Mouse (Mus musculus) stomach, embryonic 16.5 days (tissue): ENCODE data around the gene Phox2a. TPM values are rescaled to one million over a fixed set of nuclear protein-coding genes. Genes with fewer than 3 reads are reported as not detected.

Experiments
- ATAC-seq: fragments of 200-750 bp; cut with Nextera tagmentation; 2 replicates; pipeline ENCODE4 v1.8.0; 2017; ENCODE audit warnings: moderate number of reproducible peaks, moderate TSS enrichment; ENCODE audit not compliant: insufficient read depth, low FRiP score
- H3K27ac ChIP-seq: fragments of 300-500 bp; sonication (generic); 2 replicates; pipeline ENCODE4 v1.5.1; 2014; ENCODE audit warnings: low read length
- H3K27me3 ChIP-seq: fragments of 300-500 bp; sonication (generic); 2 replicates; pipeline ENCODE4 v1.6.1; 2014; ENCODE audit warnings: low read length, control low read depth, mixed read lengths; ENCODE audit not compliant: control insufficient read depth, insufficient read depth
- H3K36me3 ChIP-seq: fragments of 300-500 bp; sonication (generic); 2 replicates; pipeline ENCODE4 v1.6.1; 2014; ENCODE audit warnings: low read length; ENCODE audit not compliant: control insufficient read depth, insufficient read depth
- H3K4me1 ChIP-seq: fragments of 300-500 bp; sonication (generic); 2 replicates; pipeline ENCODE4 v1.6.1; 2014; ENCODE audit warnings: low read length, control low read depth, mixed read lengths; ENCODE audit not compliant: control insufficient read depth, insufficient read depth
- H3K4me2 ChIP-seq: fragments of 300-500 bp; sonication (generic); 2 replicates; pipeline ENCODE4 v1.6.1; 2014; ENCODE audit warnings: low read depth, low read length, mixed read lengths
- H3K4me3 ChIP-seq: fragments of 300-500 bp; sonication (generic); replicated peaks from 2 replicates; pipeline ENCODE4 v1.5.1; 2014; ENCODE audit warnings: mild to moderate bottlenecking, low read length
- H3K9ac ChIP-seq: fragments of 300-500 bp; sonication (generic); 2 replicates; pipeline ENCODE4 v1.6.1; 2014; ENCODE audit warnings: low read length
- H3K9me3 ChIP-seq: fragments of 300-500 bp; sonication (generic); replicated peaks from 2 replicates; pipeline ENCODE4 v1.6.1; 2016; ENCODE audit warnings: low read length, control low read depth; ENCODE audit not compliant: control insufficient read depth
- WGBS: fragments of 180-500 bp; shearing (Covaris S2); extraction: QIAGEN DNeasy Blood & Tissue Kit; methylation state at CpG from one replicate; pipeline ENCODE4 v1.1.7; 2014; 5-methylcytosine and 5-hydroxymethylcytosine counted together
- polyA plus RNA-seq: library from polyadenylated mRNA; unstranded; fragments of >200 nt; fragmentation: Nextera tagmentation; extraction: Ambion mirVana; gene quantifications from 2 replicates; pipeline ENCODE4 v1.2.1, GENCODE M21; 2015

The Phox2a gene
- 2.0 and 2.6 TPM in 2 replicates for polyA plus RNA-seq

GRCm38 (mm10) chr7:101817861-101818401, at the start of gene Phox2a:
Gene Phox2a (plus strand): TSS chr7:101818313.
- peak within 1 kb of the TSS; percentile 33 for H3K4me3 ChIP-seq
- peak within 1 kb of the TSS; percentile 46; the same call in 1 of the 2 replicates for H3K9ac ChIP-seq
- 1% methylated on average over 45 of the region's 45 CpGs for WGBS
- peak; percentile 11; the same call in 1 of the 2 replicates for ATAC-seq
- peaks cover 55% of the 10 kb centered on the region for H3K27me3 ChIP-seq
- H3K4me2 ChIP-seq: peak within 1 kb of the TSS; percentile 50
- H3K9me3 ChIP-seq: no peaks in the 10 kb centered on the region
- no peaks in the 10 kb centered on the region for H3K36me3 ChIP-seq
- H3K27ac ChIP-seq: no peak within 1 kb of the TSS
- peaks cover 20% of the 10 kb centered on the region for H3K4me1 ChIP-seq

DNA sequence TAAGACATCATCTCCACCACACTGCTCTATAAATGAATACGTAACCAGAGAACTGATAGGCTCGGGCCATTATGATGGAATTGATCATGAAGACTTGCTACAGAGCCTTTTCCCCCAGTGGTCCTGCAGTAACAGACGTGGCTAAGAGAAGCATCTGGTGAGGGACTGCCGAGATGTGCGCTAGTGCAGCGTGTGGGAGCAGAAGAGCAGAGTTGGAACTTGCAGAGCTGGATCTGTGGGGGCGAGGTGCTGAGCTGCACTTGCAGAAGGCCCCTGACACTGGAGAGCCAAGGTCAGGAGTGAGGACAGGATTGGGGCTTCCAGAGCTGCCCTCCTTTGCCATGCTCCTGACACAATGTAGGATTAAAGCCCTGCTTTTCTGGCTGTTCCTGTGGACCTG, 48.1 kb upstream of the Phox2a start:
- Histone ChIP-seq H3K4me2 (no peak overlapping the region), H3K9me3 (no peaks in the 10 kb centered on the region), H3K27me3 (no peaks in the 10 kb centered on the region), H3K4me3 (no peak overlapping the region), H3K4me1 (no peaks in the 10 kb centered on the region), H3K9ac (no peak overlapping the region), H3K27ac (no peak overlapping the region), H3K36me3 (no peaks in the 10 kb centered on the region)
- no peak for ATAC-seq
- 71% methylated on average over 7 of the region's 7 CpGs for WGBS

- ATAC-seq: no peak
- WGBS: 45% methylated on average over 1 of the region's 1 CpGs
- no peaks in the 10 kb centered on the region for H3K27me3 ChIP-seq
- H3K27ac ChIP-seq: no peak overlapping the region
- no peaks in the 10 kb centered on the region for H3K4me1 ChIP-seq
- no peaks in the 10 kb centered on the region for H3K36me3 ChIP-seq
- H3K9ac ChIP-seq: no peak overlapping the region
- H3K4me3 ChIP-seq: no peak overlapping the region
- H3K4me2 ChIP-seq: no peak overlapping the region
- no peaks in the 10 kb centered on the region for H3K9me3 ChIP-seq
These were observed 46.5 kb upstream of the Phox2a start for GRCm38 (mm10) chr7:101771604-101772003.

- no peak for ATAC-seq
- no peak overlapping the region for H3K4me2 ChIP-seq
- no peak overlapping the region for H3K9ac ChIP-seq
- H3K36me3 ChIP-seq: no peaks in the 10 kb centered on the region
- 56% methylated on average over 8 of the region's 8 CpGs for WGBS
- H3K4me3 ChIP-seq: no peak overlapping the region
- no peaks in the 10 kb centered on the region for H3K27me3 ChIP-seq
- no peak overlapping the region for H3K27ac ChIP-seq
- no peaks in the 10 kb centered on the region for H3K9me3 ChIP-seq
- no peaks in the 10 kb centered on the region for H3K4me1 ChIP-seq
These were observed 45.4 kb upstream of the Phox2a start for GRCm38 (mm10) chr7:101772687-101773086.

DNA sequence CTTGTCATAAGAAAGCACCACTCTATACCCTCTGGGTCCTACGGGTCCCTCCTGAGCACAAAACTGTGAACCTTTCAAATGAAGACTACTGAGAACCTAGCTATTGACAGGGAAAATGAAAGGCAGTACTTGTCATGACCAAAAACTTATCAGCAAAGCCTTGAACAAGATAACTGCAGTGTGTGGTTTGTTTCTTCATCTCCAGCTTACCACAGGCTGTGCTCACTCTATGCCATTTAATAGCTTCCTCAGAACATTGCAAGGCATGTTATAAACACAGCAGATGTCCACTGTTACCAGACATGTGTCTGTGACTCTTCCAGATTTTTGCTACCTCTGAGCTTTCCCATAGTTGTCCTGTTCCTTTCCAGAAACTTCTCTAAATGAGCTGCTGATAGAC, 41.1 kb upstream of the Phox2a start:
- Histone ChIP-seq H3K27ac (no peak overlapping the region), H3K4me1 (no peaks in the 10 kb centered on the region), H3K9me3 (no peaks in the 10 kb centered on the region), H3K27me3 (no peaks in the 10 kb centered on the region), H3K36me3 (no peaks in the 10 kb centered on the region), H3K4me3 (no peak overlapping the region), H3K9ac (no peak overlapping the region), H3K4me2 (no peak overlapping the region)
- no peak for ATAC-seq
- 88% methylated on average over 1 of the region's 1 CpGs for WGBS

- Histone ChIP-seq H3K9me3 (no peaks in the 10 kb centered on the region), H3K27me3 (peaks cover 55% of the 10 kb centered on the region), H3K36me3 (peaks cover 8% of the 10 kb centered on the region), H3K9ac (peak overlapping the region; percentile 49; the same call in 1 of the 2 replicates), H3K4me3 (peak overlapping the region; percentile 51), H3K4me1 (peaks cover 20% of the 10 kb centered on the region), H3K27ac (no peak overlapping the region), H3K4me2 (peak overlapping the region; percentile 98)
- WGBS: 4% methylated on average over 35 of the region's 35 CpGs
- ATAC-seq: no peak
These were observed 2.4 kb downstream of the Phox2a start for GRCm38 (mm10) chr7:101820295-101821030.

- no peaks in the 10 kb centered on the region for H3K9me3 ChIP-seq
- WGBS: under 1% methylated on average over 69 of the region's 71 CpGs
- peaks cover 12% of the 10 kb centered on the region for H3K36me3 ChIP-seq
- H3K27me3 ChIP-seq: peaks cover 51% of the 10 kb centered on the region
- H3K4me2 ChIP-seq: peak overlapping the region; percentile 98
- H3K27ac ChIP-seq: peak overlapping the region; percentile 58
- H3K4me1 ChIP-seq: peaks cover 20% of the 10 kb centered on the region
- peak overlapping the region; percentile 51 for H3K4me3 ChIP-seq
- H3K9ac ChIP-seq: peak overlapping the region; percentile 79
- peak; percentile 81 for ATAC-seq
These were observed 3.7 kb downstream of the Phox2a start for GRCm38 (mm10) chr7:101821571-101822501.

GRCm38 (mm10) chr7:101822836-101823757, 5.0 kb downstream of the Phox2a start:
- 48% methylated on average over 32 of the region's 32 CpGs for WGBS
- H3K36me3 ChIP-seq: peaks cover 23% of the 10 kb centered on the region
- H3K4me1 ChIP-seq: peaks cover 18% of the 10 kb centered on the region
- peak; percentile 19; the same call in 1 of the 2 replicates for ATAC-seq
- H3K9me3 ChIP-seq: no peaks in the 10 kb centered on the region
- no peak overlapping the region for H3K4me3 ChIP-seq
- H3K4me2 ChIP-seq: no peak overlapping the region
- peaks cover 39% of the 10 kb centered on the region for H3K27me3 ChIP-seq
- H3K27ac ChIP-seq: no peak overlapping the region
- no peak overlapping the region for H3K9ac ChIP-seq
